Mouse (Mus musculus) heart, postnatal 0 days (tissue): ENCODE results near the gene Cemip2. TPM values are rescaled to one million over a fixed set of nuclear protein-coding genes. Genes with fewer than 3 reads are reported as not detected.

Source experiments
- ATAC-seq: fragments of 200-750 bp; cut with Nextera tagmentation; 2 replicates; pipeline ENCODE4 v1.8.0; 2017; ENCODE audit warnings: low read depth, moderate number of reproducible peaks, moderate library complexity; ENCODE audit not compliant: insufficient read depth
- DNase-seq: peaks from one replicate; pipeline ENCODE4 v3.0.0-alpha.2; 2016; ENCODE audit warnings: low spot score
- H3K27ac ChIP-seq: fragments of 300-500 bp; sonication (generic); 2 replicates; pipeline ENCODE4 v1.5.1; 2014; ENCODE audit warnings: low read depth, mild to moderate bottlenecking
- H3K27me3 ChIP-seq: fragments of 300-500 bp; sonication (generic); 2 replicates; pipeline ENCODE4 v1.6.1; 2014; ENCODE audit warnings: low read length, mixed read lengths; ENCODE audit not compliant: control insufficient read depth, insufficient read depth
- H3K36me3 ChIP-seq: fragments of 300-500 bp; sonication (generic); replicated peaks from 2 replicates; pipeline ENCODE4 v1.6.1; 2014; ENCODE audit warnings: low read length, mixed read lengths; ENCODE audit not compliant: control insufficient read depth, insufficient read depth
- H3K4me1 ChIP-seq: fragments of 300-500 bp; sonication (generic); 2 replicates; pipeline ENCODE4 v1.6.1; 2014; ENCODE audit warnings: antibody characterized with exemption; ENCODE audit not compliant: control insufficient read depth, insufficient read depth
- H3K4me2 ChIP-seq: fragments of 300-500 bp; sonication (generic); 2 replicates; pipeline ENCODE4 v1.6.1; 2014; ENCODE audit warnings: low read depth, mild to moderate bottlenecking, low read length, moderate library complexity
- H3K4me3 ChIP-seq: fragments of 300-500 bp; sonication (generic); 2 replicates; pipeline ENCODE4 v1.5.1; 2014; ENCODE audit warnings: low read depth, low read length
- H3K9ac ChIP-seq: fragments of 300-500 bp; sonication (generic); replicated peaks from 2 replicates; pipeline ENCODE4 v1.6.1; 2014; ENCODE audit warnings: low read depth, low read length, mixed read lengths
- H3K9me3 ChIP-seq: fragments of 300-500 bp; sonication (generic); replicated peaks from 2 replicates; pipeline ENCODE4 v1.6.1; 2016; ENCODE audit warnings: low read length; ENCODE audit not compliant: control insufficient read depth
- CTCF ChIP-seq: IDR thresholded peaks from 2 replicates; pipeline ENCODE4 v1.5.1; 2016; ENCODE audit warnings: antibody characterized with exemption, control low read depth, low read depth
- EP300 ChIP-seq: IDR thresholded peaks from 2 replicates; pipeline ENCODE4 v1.6.1; 2016; ENCODE audit warnings: antibody characterized with exemption, low read depth
- WGBS: fragments of 180-500 bp; shearing (Covaris S2); extraction: QIAGEN DNeasy Blood & Tissue Kit; methylation state at CpG from one replicate; pipeline ENCODE4 v1.1.7; 2014; 5-methylcytosine and 5-hydroxymethylcytosine counted together
- polyA plus RNA-seq: library from polyadenylated mRNA; unstranded; fragments of >200 nt; fragmentation: Nextera tagmentation; extraction: Ambion mirVana; gene quantifications from 2 replicates; pipeline ENCODE4 v1.2.1, GENCODE M21; 2015
- total RNA-seq: library from RNA; depleted of rRNA; stranded (reverse); fragments of >200 nt; gene quantifications from 2 replicates; pipeline ENCODE4 v1.2.3, GENCODE M21; 2014; ENCODE audit warnings: low replicate concordance

Gene Cemip2
- total and polyA plus RNA-seq, 2 experiments from 2014 or later = 20.2 to 58.8 TPM

DNA sequence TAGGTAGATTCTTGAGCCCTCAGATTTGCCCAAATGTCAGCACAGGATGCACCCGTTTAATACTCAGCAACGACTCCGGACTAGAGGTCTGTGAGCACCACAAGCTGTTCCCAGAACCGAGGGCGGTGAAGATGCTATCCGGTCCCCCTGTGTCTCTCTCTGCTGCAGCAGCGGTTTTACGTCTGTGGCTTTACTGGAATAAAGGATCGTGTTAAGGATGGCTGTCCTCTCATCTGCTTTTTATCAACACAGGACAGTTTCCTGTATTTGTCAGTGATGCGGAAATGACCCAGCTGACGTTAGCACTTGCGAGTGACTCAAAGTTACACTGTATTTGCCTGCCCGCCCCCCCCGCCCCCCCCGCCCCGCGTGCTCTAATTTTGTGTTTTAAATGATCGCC lies 40.7 kb upstream of the Cemip2 start:
- TF ChIP-seq CTCF = no peak
- TF ChIP-seq EP300 = no peak
- DNase-seq = peak; percentile 50

DNA sequence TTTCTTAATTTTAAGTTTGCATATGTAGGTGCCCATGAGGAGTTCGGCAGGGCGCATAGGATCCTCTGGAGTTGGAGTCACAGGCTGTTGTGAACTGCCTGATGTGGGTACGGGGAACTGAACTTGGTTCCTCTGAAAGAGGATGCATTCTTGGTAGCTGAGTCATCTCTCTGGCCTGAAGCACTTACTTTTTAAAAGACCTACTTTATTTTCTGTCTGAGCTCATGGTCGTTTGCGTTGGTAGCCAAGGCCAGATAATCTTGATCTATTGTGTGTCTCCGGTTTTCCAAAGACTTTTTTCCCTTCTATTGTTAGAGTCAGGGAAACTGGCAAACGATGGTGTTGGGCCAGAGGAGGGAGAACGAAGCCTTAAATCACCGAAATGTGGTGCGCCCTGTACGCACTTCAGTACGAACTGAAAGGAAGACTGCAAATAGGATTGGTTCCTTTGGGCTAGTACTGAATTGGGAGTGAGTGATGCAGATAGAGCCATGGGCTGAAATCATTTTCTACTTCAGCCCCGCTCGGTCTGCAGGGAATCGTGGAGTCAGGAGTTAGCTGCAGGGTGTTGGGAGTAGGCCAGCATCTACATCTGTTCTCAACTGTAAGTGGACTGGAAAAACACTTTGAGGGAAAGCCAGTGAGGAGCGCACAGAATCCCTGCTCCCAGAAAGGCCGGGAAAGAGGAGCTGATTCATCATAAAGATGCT lies 40.1 kb upstream of the Cemip2 start:
- no peak overlapping the region for H3K9ac ChIP-seq
- H3K4me3 ChIP-seq = no peak overlapping the region
- H3K9me3 ChIP-seq = no peaks in the 10 kb centered on the region
- ATAC-seq = peak; percentile 65
- H3K27ac ChIP-seq = peak overlapping the region; percentile 70
- TF ChIP-seq CTCF (no peak), EP300 (no peak)
- H3K4me1 ChIP-seq = no peaks in the 10 kb centered on the region
- DNase-seq = peak; percentile 43
- H3K36me3 ChIP-seq = no peaks in the 10 kb centered on the region
- H3K27me3 ChIP-seq = no peaks in the 10 kb centered on the region
- WGBS = 45% methylated on average over 17 of the region's 17 CpGs
- H3K4me2 ChIP-seq = peak overlapping the region; percentile 54

More for the DNA sequence above, 40.7 kb upstream of the Cemip2 start:
- Histone ChIP-seq H3K27me3 (no peaks in the 10 kb centered on the region), H3K36me3 (no peaks in the 10 kb centered on the region), H3K9me3 (no peaks in the 10 kb centered on the region), H3K4me1 (no peaks in the 10 kb centered on the region), H3K4me2 (peak overlapping the region; percentile 54), H3K27ac (peak overlapping the region; percentile 70), H3K4me3 (peak overlapping the region; percentile 18; the same call in 1 of the 2 replicates), H3K9ac (no peak overlapping the region)
- peak; percentile 52; the same call in 1 of the 2 replicates for ATAC-seq
- 36% methylated on average over 18 of the region's 18 CpGs for WGBS

- Histone ChIP-seq H3K4me3 (no peak overlapping the region), H3K4me2 (0 out of 2 replicates have a peak overlapping the region, but pooled peaks have one; percentile 54), H3K9me3 (no peaks in the 10 kb centered on the region), H3K36me3 (no peaks in the 10 kb centered on the region), H3K27ac (peak overlapping the region; percentile 70), H3K9ac (no peak overlapping the region), H3K27me3 (no peaks in the 10 kb centered on the region), H3K4me1 (no peaks in the 10 kb centered on the region)
- 82% methylated on average over 18 of the region's 18 CpGs for WGBS
- no peak for DNase-seq
- peak; percentile 24; the same call in 1 of the 2 replicates for ATAC-seq
- TF ChIP-seq CTCF (no peak), EP300 (no peak)
These were observed 39.4 kb upstream of the Cemip2 start for GRCm38 (mm10) chr19:21738591-21739280.

DNA sequence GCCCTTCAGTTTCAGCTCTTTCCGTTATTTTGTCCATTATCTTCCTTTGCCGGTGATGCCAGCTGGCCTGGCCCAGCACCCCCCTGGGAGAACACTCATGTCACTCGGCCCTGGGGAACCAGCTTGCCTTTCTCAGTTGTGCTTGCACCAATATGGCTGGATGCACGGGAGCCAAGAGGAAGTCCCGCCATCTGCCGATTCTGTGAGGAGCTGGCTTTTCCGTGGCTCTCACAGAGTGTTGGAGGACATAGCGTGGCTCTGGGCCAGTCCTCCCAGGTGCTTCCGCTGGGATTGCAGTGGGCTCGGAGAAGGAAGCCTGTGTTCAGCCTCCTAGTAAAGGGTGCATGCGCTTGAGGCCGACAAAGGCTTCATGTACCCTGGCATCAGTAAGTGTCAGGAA lies 36.0 kb upstream of the Cemip2 start:
- no peak overlapping the region for H3K4me2 ChIP-seq
- whole genome bisulfite sequencing = 78% methylated on average over 12 of the region's 12 CpGs
- H3K36me3 ChIP-seq = no peaks in the 10 kb centered on the region
- no peak for DNase-seq
- no peak overlapping the region for H3K4me3 ChIP-seq
- H3K4me1 ChIP-seq = no peaks in the 10 kb centered on the region
- ATAC-seq = no peak
- no peak overlapping the region for H3K27ac ChIP-seq
- TF ChIP-seq EP300 = no peak
- TF ChIP-seq CTCF = no peak
- H3K9ac ChIP-seq = no peak overlapping the region
- no peaks in the 10 kb centered on the region for H3K9me3 ChIP-seq
- no peaks in the 10 kb centered on the region for H3K27me3 ChIP-seq

DNA sequence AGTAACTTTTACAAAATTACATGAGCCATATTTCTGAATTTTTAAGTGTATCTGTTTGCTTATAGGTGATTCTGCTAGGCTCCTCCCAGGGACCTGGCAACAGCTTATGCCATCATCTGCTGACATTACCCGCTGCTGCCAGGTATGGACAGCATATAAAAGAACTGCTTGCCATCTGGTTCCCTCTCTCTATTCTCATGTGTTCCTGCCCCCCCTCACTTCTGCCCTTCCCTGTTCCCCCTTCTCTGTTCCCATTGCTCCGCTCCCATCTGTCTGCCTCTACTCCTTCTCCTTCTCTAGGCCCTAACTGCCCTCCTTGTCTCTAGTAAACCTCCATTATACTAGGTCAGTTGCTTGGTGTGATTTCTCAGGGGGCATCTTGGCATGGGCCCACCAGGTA lies 32.6 kb upstream of the Cemip2 start:
- 91% methylated on average over 2 of the region's 2 CpGs for WGBS
- TF ChIP-seq CTCF (no peak), EP300 (no peak)
- Histone ChIP-seq H3K36me3 (no peaks in the 10 kb centered on the region), H3K9ac (no peak overlapping the region), H3K4me1 (no peaks in the 10 kb centered on the region), H3K9me3 (no peaks in the 10 kb centered on the region), H3K4me3 (no peak overlapping the region), H3K4me2 (no peak overlapping the region), H3K27ac (no peak overlapping the region), H3K27me3 (no peaks in the 10 kb centered on the region)
- no peak for DNase-seq
- no peak for ATAC-seq
